Mouse (Mus musculus) telencephalon, adult 2 months (tissue): ENCODE data around the gene Krtap28-13.

ENCODE experiments used
- DNase-seq: peaks from one replicate; pipeline ENCODE4 v3.0.0-alpha.2; 2011; ENCODE audit warnings: low read depth, low spot score

The Krtap28-13 gene

DNA sequence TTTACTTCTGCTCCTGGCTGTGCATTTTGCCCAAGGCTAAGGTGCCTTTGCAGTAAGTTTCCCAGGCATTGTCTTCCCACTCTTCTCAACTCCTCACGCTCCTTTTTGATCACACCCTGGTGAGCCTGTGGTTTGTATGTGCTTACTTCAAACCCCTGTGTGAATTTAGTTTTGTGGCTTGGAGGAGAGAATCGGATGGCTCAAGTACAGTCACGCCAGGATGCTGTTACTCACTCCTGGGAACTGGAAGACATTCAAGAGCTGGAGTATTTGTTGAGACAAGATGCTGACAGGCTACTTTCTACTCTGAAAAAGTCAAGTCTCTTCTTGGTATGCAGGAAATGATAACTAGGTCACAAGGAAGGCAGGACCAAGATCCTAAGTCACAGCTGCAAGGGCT lies 30.5 kb downstream of the Krtap28-13 start:
- DNase-seq, result no peak

DNA sequence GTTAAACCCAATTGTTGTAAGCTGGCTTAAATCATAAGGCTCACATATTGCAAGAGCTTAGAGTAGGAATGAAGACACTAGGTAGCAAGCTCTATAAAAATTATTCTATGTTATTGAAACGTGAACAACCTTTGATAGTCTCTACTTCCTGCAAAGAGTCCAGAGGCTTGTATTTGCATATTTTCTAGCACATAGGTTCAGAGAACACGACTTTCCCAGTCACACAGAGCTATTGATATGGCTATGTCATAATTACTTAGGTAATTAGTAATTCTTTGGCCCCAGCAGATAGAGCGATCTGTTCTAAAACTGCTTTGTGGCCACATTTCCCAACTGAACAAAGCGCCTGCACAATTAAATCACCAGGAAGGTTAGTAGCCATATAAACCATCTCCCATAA lies 36.2 kb downstream of the Krtap28-13 start:
- no peak for DNase-seq

DNA sequence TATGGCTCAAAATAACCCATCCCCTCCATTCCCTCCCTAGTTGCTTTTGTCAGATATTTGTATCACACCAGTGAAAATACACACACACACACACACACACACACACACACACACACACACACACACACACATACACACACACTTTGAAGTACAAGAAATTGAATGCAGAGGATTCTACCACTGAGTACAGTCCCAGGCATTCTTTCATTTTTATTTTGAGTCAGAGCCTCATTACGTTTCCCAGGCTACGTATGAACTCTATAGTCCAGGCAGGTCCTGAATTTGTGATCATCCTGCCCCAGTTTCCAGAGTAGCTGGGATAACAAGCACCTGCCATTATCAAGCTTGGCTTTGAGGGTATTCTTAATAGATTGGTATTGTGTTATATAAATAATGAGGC lies 38.4 kb downstream of the Krtap28-13 start:
- no peak for DNase-seq

DNA sequence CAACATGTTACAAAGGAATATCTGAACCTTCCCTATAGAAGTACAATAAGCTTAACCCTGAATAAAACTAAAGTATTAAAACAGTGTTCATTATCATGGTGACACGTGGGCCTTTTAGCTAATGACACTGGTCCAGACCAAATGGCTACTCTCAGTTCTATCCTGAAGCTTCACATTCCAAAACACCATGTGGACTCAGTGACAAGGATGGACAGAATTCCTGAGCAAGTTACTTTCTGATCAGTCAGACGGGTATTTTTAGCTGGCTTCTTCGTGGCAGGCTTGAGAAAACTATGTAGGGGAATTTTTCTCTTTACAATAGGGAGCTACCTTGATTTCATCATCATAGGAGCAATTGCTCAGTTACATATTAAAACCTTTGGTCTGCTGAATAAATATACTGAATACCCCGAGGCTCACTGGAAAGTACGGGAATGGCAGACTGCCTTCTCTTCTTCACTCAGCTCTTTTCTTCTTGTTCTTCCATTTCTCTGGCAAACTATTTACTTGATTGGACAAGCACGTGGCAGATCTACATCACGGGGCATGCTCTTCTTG lies 38.9 kb downstream of the Krtap28-13 start:
- DNase-seq, result no peak

DNA sequence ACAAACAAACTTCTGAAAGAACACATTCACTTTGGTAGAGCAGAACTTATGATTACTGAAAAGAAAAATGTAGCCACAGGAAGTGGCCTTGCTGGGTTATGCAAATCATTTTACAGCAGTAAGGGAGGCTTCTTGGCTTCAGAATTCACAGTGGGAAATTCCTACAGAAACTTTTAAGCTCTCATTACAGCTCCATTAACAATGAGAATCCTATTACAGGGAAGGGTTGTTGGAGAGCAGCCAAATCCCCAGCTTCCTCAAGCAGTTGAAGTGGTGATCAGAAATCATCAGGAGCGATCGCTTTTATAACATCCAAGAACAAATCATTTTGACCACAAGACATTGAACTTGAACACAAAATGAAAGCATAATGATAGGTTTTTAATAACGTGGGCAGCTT lies 41.2 kb downstream of the Krtap28-13 start:
- no peak for DNase-seq

DNA sequence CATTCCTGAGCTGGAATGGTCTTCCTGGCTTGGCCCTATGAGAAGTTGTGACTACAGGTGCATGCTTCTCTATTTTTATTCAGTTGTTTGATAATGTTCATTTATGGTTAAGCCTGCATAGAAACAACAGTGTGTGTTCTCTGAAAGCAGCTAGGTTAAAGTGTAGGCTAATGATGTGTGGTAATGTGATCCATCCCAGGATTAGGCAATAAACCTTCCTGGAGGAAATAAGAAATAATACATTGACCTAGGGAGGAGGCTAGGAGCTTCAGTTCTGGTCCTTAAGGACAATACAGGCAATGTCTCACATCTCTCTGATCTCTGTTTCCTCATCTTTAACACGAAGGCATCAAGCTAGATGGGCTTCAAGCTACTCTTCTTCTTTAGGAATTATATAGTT lies 44.7 kb downstream of the Krtap28-13 start:
- no peak for DNase-seq

DNA sequence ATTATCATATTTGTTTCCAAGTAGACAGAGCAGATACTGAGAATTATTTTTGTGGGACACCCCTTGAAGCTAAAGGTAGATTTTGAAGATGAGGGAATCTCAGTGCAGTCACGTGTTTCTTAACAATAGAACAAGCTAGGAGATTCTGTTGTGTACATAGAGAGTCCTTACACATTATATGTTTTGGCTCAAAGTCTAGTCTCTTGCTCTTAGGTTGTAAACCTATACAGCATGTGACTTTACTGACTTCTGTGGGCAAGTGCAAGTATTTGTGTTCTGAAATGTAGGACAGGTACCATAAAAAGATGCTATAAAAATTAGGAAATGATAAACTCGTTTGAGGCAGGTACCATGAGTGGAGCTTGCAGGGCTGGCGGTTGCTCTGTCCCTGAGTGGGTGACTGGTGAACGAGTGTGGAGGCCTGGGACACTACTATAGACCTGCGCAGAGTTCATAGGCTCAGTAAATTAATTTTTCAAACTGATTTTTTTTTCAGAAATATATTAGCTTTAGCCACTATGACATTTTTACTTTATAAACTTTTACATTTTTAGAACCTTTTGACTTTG lies 46.8 kb downstream of the Krtap28-13 start:
- DNase-seq, result no peak

DNA sequence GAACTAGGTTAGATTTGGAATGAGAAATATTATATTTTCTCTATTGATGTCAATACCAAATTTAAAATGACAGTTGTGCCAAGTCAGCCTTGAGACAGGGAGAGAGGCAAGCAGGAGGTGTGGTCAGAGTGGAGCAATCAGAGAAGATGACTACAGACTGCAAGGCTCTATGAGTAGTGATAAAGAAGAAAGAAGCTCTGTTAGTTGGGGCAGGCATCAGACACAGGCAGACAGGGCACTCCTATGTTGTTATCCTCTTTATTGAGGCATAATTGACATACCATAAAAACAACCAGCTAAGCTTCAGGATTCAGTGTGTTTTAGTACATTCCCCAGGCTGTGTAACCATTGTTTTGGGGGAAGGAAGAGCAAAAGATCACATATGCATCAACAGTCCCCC lies 50.3 kb downstream of the Krtap28-13 start:
- no peak for DNase-seq
